Mouse (Mus musculus): Measurements from ENCODE around the gene Gm17349.

- TF ChIP-seq CTCF (IDR thresholded peaks at IDR 0.05; ENCODE audit: borderline replicate concordance, control insufficient read depth, extremely low read depth, insufficient read depth, low read length, poor library complexity) (no peak), POLR2A (IDR thresholded peaks at IDR 0.05; ENCODE audit: control insufficient read depth, extremely low read depth, insufficient read depth, low read length, poor library complexity) (no peak)
Observed at GRCm38 (mm10) chr15:99723120-99723514, 17.8 kb upstream of the Gm17349 start.
